Mouse (Mus musculus) heart, embryonic 12.5 days (tissue): ENCODE data around the gene Xlr4c. TPM values are rescaled to one million over a fixed set of nuclear protein-coding genes. Genes with fewer than 3 reads are reported as not detected.
A peak's percentile ranks its signal among the peaks of the same experiment; 100 is the strongest.
"Not testable (repeated sequence)": the region's sequence is repeated elsewhere in the genome, so short reads cannot be mapped to it uniquely, and the experiment has no call there.

Experiments used
- ATAC-seq: fragments of 200-750 bp; cut with Nextera tagmentation; 2 replicates; pipeline ENCODE4 v1.8.0; 2017; ENCODE audit warnings: moderate TSS enrichment, moderate library complexity; ENCODE audit not compliant: insufficient number of reproducible peaks, low FRiP score
- H3K27ac ChIP-seq: fragments of 300-500 bp; sonication (generic); 2 replicates; pipeline ENCODE4 v1.5.1; 2016; ENCODE audit warnings: mild to moderate bottlenecking, moderate library complexity; ENCODE audit not compliant: poor library complexity, severe bottlenecking
- H3K27me3 ChIP-seq: fragments of 300-500 bp; sonication (generic); replicated peaks from 2 replicates; pipeline ENCODE4 v1.6.1; 2016; ENCODE audit warnings: mild to moderate bottlenecking, moderate library complexity
- H3K36me3 ChIP-seq: fragments of 300-500 bp; sonication (generic); 2 replicates; pipeline ENCODE4 v1.6.1; 2016; ENCODE audit warnings: mild to moderate bottlenecking, moderate library complexity
- H3K4me1 ChIP-seq: fragments of 300-500 bp; sonication (generic); replicated peaks from 2 replicates; pipeline ENCODE4 v1.6.1; 2016; ENCODE audit warnings: mild to moderate bottlenecking
- H3K4me2 ChIP-seq: fragments of 300-500 bp; sonication (generic); 2 replicates; pipeline ENCODE4 v1.6.1; 2016; ENCODE audit warnings: mild to moderate bottlenecking, moderate library complexity
- H3K4me3 ChIP-seq: fragments of 300-500 bp; sonication (generic); 2 replicates; pipeline ENCODE4 v1.5.1; 2016; ENCODE audit warnings: mild to moderate bottlenecking
- H3K9ac ChIP-seq: fragments of 300-500 bp; sonication (generic); 2 replicates; pipeline ENCODE4 v1.6.1; 2016; ENCODE audit warnings: mild to moderate bottlenecking, moderate library complexity
- H3K9me3 ChIP-seq: fragments of 300-500 bp; sonication (generic); replicated peaks from 2 replicates; pipeline ENCODE4 v1.6.1; 2016; ENCODE audit warnings: mild to moderate bottlenecking, moderate library complexity
- WGBS: fragments of 180-500 bp; shearing (Covaris S2); methylation state at CpG from one replicate; pipeline ENCODE4 v1.1.7; 2016; 5-methylcytosine and 5-hydroxymethylcytosine counted together
- polyA plus RNA-seq: library from polyadenylated mRNA; unstranded; fragments of >200 nt; fragmentation: Nextera tagmentation; extraction: Ambion mirVana; gene quantifications from 2 replicates; pipeline ENCODE4 v1.2.1, GENCODE M21; 2016

The Xlr4c gene
- 0.36 TPM in 2 replicates for polyA plus RNA-seq

DNA sequence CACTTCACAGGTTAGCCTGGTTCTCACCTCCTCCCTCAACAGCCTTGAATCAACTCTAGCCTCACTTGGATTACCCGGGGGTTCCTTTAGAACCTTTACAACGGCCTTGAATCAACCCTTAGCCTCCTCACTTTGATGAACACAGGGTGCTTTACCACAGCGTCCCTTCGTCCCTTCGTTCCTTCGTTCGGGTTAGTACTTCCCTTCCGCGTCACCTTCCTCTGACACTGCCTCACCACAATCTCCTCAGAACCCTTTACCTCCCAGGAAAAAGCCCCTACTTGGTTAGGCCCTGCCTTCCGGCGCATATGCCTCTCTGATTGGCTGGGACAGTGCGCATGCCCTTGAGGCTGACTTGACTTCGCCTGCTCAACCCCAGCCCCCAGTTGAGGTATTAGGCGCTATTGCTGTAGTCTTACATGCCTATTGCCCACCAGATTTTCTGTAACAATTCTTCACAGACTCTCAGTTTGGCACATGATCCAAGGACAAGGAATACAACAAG lies at the start of gene Xlr4c:
Gene Xlr4c (minus strand): TSS at position 310 of the 505 bp plus-strand sequence.
- not testable (repeated sequence) for H3K4me3 ChIP-seq, H3K4me1 ChIP-seq, H3K27me3 ChIP-seq, H3K36me3 ChIP-seq, H3K9me3 ChIP-seq, H3K9ac ChIP-seq, H3K4me2 ChIP-seq, H3K27ac ChIP-seq, ATAC-seq
- WGBS: 76% methylated on average over 14 of the region's 14 CpGs

DNA sequence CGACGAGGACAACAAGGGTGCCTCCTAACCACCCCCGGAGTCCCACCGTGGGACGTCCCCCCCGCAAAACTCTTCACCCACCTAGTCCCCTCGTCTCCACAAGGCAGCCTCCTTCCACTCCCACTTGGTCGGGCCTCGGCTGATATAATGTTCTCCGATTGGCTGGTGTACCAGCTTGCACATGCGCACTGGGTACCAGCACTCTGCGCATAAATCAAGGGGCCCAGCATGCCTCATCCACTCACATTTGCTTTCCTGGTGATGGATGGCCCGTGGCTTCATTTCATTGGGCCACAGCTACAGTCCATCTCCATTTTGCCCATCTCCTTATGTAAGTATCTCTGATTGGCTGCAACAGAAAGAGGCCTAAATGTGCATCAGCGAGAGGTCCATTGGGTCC lies 22.3 kb upstream of the Xlr4c start, which contains the start of gene Xlr3c:
Gene Xlr3c (minus strand): TSS at position 121 of the 400 bp plus-strand sequence.
- WGBS: 82% methylated on average over 14 of the region's 14 CpGs
- not testable (repeated sequence) for ATAC-seq, H3K4me3 ChIP-seq

DNA sequence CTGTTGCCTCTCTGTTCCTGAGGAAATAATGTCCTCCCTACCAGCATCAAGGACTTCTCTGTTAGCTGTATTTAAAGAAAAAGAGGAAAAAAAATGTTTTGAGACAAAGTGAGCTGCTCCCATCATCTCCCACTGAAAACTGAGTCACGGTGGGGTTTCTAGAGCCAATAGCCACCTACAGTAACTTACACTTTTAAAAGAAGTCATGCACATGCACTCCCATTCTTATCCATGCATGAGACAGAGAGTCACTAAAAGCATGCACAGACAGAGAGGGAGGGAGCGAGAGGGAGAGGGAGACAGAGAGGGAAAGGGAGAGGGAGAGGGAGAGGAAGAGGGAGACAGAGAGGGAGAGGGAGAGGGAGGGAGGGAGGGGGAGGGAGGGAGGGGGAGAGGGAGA lies 19.5 kb upstream of the Xlr4c start:
- H3K9ac ChIP-seq, H3K36me3 ChIP-seq, H3K4me3 ChIP-seq, H3K27me3 ChIP-seq, H3K9me3 ChIP-seq, H3K27ac ChIP-seq, H3K4me2 ChIP-seq, H3K4me1 ChIP-seq, ATAC-seq: not testable (repeated sequence)
- WGBS: 68% methylated on average over 1 of the region's 2 CpGs

More for the DNA sequence above, 22.3 kb upstream of the Xlr4c start, which contains the start of gene Xlr3c:
- not testable (repeated sequence) for H3K27ac ChIP-seq, H3K4me1 ChIP-seq, H3K9me3 ChIP-seq, H3K27me3 ChIP-seq, H3K4me2 ChIP-seq, H3K9ac ChIP-seq, H3K36me3 ChIP-seq

DNA sequence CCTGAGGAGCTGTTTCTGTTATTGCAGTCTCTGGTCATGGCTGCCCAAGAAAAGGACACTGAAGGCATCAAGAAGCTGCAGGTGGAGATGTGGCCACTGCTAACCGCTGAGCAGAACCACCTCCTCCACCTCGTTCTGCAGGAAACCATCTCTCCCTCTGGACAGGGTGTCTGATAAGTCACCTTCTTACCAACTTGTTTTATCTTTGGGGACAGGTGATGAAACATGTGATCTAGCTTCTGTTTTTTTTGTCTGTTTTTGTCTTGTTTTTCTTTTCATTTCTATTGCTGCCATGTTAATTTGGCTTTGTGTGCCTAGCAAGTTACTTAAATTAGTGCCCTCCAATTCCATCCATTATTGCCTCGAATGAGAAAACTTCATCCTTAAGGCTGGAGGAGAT lies 13.6 kb downstream of the Xlr4c start:
- 31% methylated on average over 3 of the region's 3 CpGs for WGBS
- Histone ChIP-seq H3K36me3 (no peaks in the 10 kb centered on the region), H3K9ac (peak overlapping the region; percentile 79; the same call in 1 of the 2 replicates), H3K4me2 (peak overlapping the region; percentile 75), H3K4me3 (peak overlapping the region; percentile 74), H3K27me3 (peaks cover 15% of the 10 kb centered on the region; the same call in 1 of the 2 replicates), H3K4me1 (no peaks in the 10 kb centered on the region), H3K27ac (no peak overlapping the region), H3K9me3 (no peaks in the 10 kb centered on the region)
- no peak for ATAC-seq

DNA sequence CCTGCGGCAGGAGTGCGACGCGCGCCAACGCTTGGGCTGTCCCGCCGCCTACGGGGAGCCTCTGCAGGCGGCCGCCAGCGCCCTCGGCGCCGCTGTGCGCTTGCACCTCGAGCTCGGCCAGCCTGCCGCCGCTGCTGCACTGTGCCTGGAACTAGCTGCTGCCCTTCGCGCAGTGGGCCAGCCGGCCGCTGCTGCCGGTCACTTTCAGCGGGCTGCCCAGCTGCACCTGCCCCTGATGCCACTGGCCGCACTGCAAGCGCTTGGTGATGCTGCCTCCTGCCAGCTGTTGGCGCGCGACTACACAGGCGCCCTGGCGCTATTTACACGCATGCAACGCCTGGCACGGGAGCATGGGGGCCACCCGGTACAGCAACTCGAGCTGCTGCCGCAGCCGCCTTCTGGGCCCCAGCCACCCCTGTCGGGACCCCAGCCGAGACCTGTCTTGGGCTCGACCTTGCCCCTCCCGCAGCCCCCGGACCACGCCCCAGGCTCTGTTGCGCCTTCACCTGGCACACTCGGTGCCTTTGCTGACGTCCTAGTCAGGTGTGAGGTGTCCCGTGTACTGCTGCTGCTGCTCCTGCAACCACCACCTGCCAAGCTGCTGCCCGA lies 14.2 kb downstream of the Xlr4c start:
- no peaks in the 10 kb centered on the region for H3K9me3 ChIP-seq
- peak; percentile 57; the same call in 1 of the 2 replicates for ATAC-seq
- no peaks in the 10 kb centered on the region for H3K36me3 ChIP-seq
- H3K4me2 ChIP-seq: peak overlapping the region; percentile 75
- H3K9ac ChIP-seq: peak overlapping the region; percentile 79
- no peaks in the 10 kb centered on the region for H3K4me1 ChIP-seq
- peak overlapping the region; percentile 90 for H3K27ac ChIP-seq
- H3K27me3 ChIP-seq: peaks cover 15% of the 10 kb centered on the region; the same call in 1 of the 2 replicates
- 11% methylated on average over 51 of the region's 51 CpGs for WGBS
- peak overlapping the region; percentile 74 for H3K4me3 ChIP-seq

DNA sequence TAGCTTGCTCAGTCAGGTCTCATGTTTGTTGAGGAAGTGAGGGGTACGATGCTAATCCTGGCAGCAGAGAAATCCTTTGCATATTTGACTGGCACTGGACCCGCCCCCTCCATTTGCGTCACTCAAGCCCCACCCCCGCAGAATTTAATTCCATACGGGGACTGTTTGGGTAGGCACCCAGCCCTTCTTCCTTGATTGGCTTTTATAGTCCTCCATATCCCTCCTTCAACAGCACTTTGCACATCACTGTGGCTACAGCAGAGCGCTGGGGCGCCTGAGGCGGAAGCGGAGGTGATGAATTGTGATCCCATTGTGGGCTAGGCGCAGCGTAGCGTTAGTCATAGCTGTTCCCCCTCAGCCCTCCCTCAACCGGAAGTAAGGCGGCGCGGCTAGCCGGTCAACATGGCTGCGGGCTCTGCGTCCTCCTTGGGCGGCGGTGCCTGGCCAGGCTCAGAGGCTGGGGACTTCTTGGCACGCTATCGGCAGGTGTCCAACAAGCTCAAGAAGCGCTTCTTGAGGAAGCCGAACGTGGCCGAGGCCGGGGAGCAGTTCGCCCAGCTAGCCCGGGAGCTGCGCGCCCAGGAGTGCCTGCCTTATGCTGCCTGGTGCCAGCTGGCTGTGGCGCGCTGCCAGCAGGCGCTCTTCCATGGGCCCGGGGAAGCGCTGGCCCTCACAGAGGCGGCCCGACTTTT lies 14.9 kb downstream of the Xlr4c start, which contains the start of gene F8a:
Gene F8a (plus strand): TSS at position 378 of the 692 bp plus-strand sequence.
- Histone ChIP-seq H3K9ac (peak within 1 kb of the TSS; percentile 79), H3K4me1 (no peaks in the 10 kb centered on the region), H3K27me3 (peaks cover 15% of the 10 kb centered on the region; the same call in 1 of the 2 replicates), H3K27ac (peak within 1 kb of the TSS; percentile 90), H3K4me3 (peak within 1 kb of the TSS; percentile 74), H3K36me3 (no peaks in the 10 kb centered on the region), H3K4me2 (peak within 1 kb of the TSS; percentile 75), H3K9me3 (no peaks in the 10 kb centered on the region)
- WGBS: 9% methylated on average over 35 of the region's 39 CpGs
- peak; percentile 88 for ATAC-seq

DNA sequence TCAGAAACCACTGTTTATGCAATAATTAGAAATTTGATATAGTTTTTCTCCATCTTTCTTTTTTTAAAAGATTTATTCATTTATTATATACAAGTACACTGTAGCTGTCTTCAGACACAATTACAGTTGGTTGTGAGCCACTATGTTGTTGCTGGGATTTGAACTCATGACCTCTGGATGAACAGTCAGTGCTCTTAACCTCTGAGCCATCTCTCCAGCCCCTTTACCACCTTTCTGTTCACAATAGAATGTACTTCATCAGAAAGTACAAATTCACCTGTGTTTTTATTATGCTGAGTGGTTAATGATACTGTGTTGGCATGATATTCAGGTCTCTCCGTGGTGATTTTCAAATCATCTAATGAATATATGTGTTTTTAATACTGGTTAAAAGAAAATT lies 17.6 kb downstream of the Xlr4c start:
- no peaks in the 10 kb centered on the region for H3K9me3 ChIP-seq
- H3K9ac ChIP-seq: no peak overlapping the region
- no peak for ATAC-seq

DNA sequence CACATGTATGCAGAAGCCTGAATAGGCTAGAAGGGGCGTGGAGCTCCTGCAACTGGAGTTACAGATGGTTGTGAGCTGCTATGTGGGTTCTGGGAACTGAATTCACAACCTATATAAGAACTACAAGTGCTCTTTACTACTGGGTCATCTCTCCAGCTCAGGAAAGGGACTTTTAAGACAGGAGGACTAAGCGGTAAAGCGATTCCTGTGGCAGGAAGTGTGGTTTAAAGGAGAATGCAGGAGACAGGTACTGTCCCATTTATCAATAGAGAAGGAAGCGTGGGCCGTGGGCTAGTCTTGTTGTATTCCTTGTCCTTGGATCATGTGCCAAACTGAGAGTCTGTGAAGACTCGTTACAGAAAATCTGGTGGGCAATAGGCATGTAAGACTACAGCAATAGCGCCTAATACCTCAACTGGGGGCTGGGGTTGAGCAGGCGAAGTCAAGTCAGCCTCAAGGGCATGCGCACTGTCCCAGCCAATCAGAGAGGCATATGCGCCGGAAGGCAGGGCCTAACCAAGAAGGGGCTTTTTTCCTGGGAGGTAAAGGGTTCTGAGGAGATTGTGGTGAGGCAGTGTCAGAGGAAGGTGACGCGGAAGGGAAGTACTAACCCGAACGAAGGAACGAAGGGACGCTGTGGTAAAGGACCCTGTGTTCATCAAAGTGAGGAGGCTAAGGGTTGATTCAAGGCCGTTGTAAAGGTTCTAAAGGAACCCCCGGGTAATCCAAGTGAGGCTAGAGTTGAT lies 28.9 kb downstream of the Xlr4c start, which contains the start of gene Xlr4b:
Gene Xlr4b (plus strand): TSS at position 515 of the 746 bp plus-strand sequence.
- not testable (repeated sequence) for H3K36me3 ChIP-seq, H3K4me1 ChIP-seq, ATAC-seq, H3K27ac ChIP-seq, H3K9ac ChIP-seq, H3K4me3 ChIP-seq, H3K27me3 ChIP-seq, H3K9me3 ChIP-seq, H3K4me2 ChIP-seq
- WGBS: 66% methylated on average over 18 of the region's 19 CpGs

More for the DNA sequence above, 17.6 kb downstream of the Xlr4c start:
- Histone ChIP-seq H3K4me2 (no peak overlapping the region), H3K36me3 (no peaks in the 10 kb centered on the region), H3K4me3 (no peak overlapping the region), H3K27me3 (peaks cover 15% of the 10 kb centered on the region; the same call in 1 of the 2 replicates), H3K4me1 (no peaks in the 10 kb centered on the region), H3K27ac (no peak overlapping the region)
- 31% methylated on average over 1 of the region's 1 CpGs for WGBS

DNA sequence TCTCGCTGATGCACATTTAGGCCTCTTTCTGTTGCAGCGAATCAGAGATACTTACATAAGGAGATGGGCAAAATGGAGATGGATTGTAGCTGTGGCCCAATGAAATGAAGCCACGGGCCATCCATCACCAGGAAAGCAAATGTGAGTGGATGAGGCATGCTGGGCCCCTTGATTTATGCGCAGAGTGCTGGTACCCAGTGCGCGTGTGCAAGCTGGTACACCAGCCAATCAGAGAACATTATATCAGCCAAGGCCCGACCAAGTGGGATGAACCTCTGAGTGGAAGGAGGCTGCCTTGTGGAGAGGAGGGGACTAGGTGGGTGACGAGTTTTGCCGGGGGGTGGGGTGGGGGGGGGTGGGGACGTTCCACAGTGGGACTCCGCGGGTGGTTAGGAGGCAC lies 51.0 kb downstream of the Xlr4c start, which contains the start of gene Xlr3b:
Gene Xlr3b (plus strand): TSS at position 274 of the 400 bp plus-strand sequence.
- H3K4me2 ChIP-seq, ATAC-seq, H3K9me3 ChIP-seq, H3K27me3 ChIP-seq, H3K9ac ChIP-seq, H3K36me3 ChIP-seq, H3K27ac ChIP-seq, H3K4me1 ChIP-seq, H3K4me3 ChIP-seq: not testable (repeated sequence)
- 72% methylated on average over 12 of the region's 12 CpGs for WGBS
